Mouse (Mus musculus) right cerebral cortex, postnatal 4 days (tissue): ENCODE measurements at regions not wholly inside any gene's neighbourhood (a gene's known extent, or its start where the extent isn't known, plus 50 kb on each side); places are given as distances from the start of the nearest gene placed in this dataset.

Experiments used
- DNase-seq: peaks from one replicate; pipeline ENCODE4 v3.0.0-alpha.2; 2022

GRCm38 (mm10) chr15:9898211-9898610 is 149.5 kb upstream of the Spef2 start:
- no peak for DNase-seq

- DNase-seq, result no peak
Observed at GRCm38 (mm10) chr15:9893146-9893545, 144.5 kb upstream of the Spef2 start.

DNA sequence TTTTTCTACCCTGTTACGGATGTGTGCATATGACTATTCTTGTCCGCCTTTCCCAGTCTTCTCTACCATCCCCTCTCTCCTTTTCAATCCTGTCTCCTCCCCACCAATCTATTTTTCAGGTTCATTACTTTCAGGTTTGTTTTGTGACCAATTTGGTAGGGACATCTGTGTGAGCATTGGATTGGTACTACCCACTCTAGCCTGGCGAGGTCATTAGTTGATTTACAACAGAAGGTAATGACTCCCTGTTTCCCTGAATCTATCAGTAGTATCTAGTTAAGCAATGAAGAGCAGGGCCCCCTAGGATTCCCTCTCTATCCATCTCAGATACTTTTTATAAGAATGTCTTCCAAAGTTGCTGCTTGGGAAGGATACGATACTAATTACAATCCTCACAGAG is 143.5 kb upstream of the Spef2 start:
- no peak for DNase-seq

- no peak for DNase-seq
Observed at GRCm38 (mm10) chr15:9891446-9891845, 142.8 kb upstream of the Spef2 start.

GRCm38 (mm10) chr15:9875776-9876175 is 127.1 kb upstream of the Spef2 start:
- DNase-seq, result no peak

DNA sequence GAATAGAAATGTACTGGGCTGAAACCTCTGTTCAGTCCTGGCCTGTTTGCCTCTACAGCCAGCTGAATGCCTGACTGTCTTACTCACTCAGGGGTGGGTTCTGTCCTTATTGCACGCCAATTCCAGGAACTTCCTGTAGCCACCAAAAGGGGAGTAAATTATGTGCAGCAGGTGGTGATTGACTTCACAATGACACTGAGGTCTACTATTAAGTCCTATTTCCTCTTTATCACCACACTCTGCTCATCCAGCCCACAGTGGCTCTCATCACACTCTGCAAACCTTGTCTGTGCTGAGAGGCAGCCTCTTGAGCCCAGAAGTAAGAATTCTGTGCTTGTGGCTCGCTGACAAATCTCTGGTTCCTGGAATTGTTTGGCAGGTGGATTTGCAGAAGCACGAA is 121.5 kb upstream of the Spef2 start:
- no peak for DNase-seq

DNA sequence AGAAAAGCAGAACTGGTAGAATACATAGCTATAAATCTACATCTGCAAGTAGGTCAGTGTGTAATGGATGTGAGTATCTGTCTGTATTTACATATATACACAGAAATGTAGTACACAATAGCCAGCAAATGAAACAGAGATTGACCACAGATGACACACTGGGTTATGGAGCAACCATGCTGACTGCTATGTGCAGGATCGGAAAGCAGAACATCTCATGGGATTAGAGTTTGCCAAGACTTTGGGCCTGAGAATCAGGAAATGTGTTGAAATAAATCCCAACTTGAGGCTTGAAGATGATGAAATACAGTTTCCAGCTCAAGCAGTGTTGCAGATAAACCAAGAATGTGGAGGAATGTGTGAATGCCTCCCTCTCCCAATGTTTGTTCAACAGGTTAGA is 116.1 kb upstream of the Spef2 start:
- no peak for DNase-seq

- DNase-seq, result no peak
Observed at GRCm38 (mm10) chr15:9861825-9862224, 113.2 kb upstream of the Spef2 start.

- no peak for DNase-seq
Observed at GRCm38 (mm10) chr15:9839681-9840080, 91.0 kb upstream of the Spef2 start.

GRCm38 (mm10) chr15:9835096-9835495 is 86.4 kb upstream of the Spef2 start:
- DNase-seq, result peak; percentile 3

GRCm38 (mm10) chr15:9804469-9804868 is 55.8 kb upstream of the Spef2 start:
- no peak for DNase-seq
